Mouse (Mus musculus): ENCODE data around the gene Igfbp5.

- TF ChIP-seq CTCF (IDR thresholded peaks at IDR 0.05; ENCODE audit: low read depth): no peak
- no peak for TF ChIP-seq EP300 (IDR thresholded peaks at IDR 0.05; ENCODE audit: low read depth)
Measured at GRCm38 (mm10) chr1:72864272-72864671, 10.4 kb downstream of the Igfbp5 start.

Data from heart, postnatal 0 days (tissue).